Mouse (Mus musculus) heart, embryonic 16.5 days (tissue): ENCODE results near the gene Kiss1. TPM values are rescaled to one million over a fixed set of nuclear protein-coding genes. Genes with fewer than 3 reads are reported as not detected.

ENCODE experiments used
- ATAC-seq: fragments of 200-750 bp; cut with Nextera tagmentation; replicated peaks from 2 replicates; pipeline ENCODE4 v1.8.0; 2017; ENCODE audit warnings: moderate number of reproducible peaks; ENCODE audit not compliant: insufficient read depth, low FRiP score; ENCODE audit errors: extremely low read depth
- H3K27ac ChIP-seq: fragments of 300-500 bp; sonication (generic); 2 replicates; pipeline ENCODE4 v1.5.1; 2014; ENCODE audit warnings: mild to moderate bottlenecking, low read length, control low read depth, moderate library complexity
- H3K27me3 ChIP-seq: fragments of 300-500 bp; sonication (generic); 2 replicates; pipeline ENCODE4 v1.6.1; 2014; ENCODE audit warnings: low read length, mixed read lengths; ENCODE audit not compliant: control insufficient read depth, insufficient read depth
- H3K36me3 ChIP-seq: fragments of 300-500 bp; sonication (generic); 2 replicates; pipeline ENCODE4 v1.6.1; 2014; ENCODE audit not compliant: control insufficient read depth, insufficient read depth
- H3K4me1 ChIP-seq: fragments of 300-500 bp; sonication (generic); 2 replicates; pipeline ENCODE4 v1.6.1; 2014; ENCODE audit warnings: low read length, mixed read lengths; ENCODE audit not compliant: control insufficient read depth, insufficient read depth
- H3K4me2 ChIP-seq: fragments of 300-500 bp; sonication (generic); 2 replicates; pipeline ENCODE4 v1.6.1; 2014; ENCODE audit warnings: low read depth, mild to moderate bottlenecking, control low read depth, low read length
- H3K4me3 ChIP-seq: fragments of 300-500 bp; sonication (generic); 2 replicates; pipeline ENCODE4 v1.5.1; 2014; ENCODE audit warnings: mild to moderate bottlenecking, control low read depth, low read length
- H3K9ac ChIP-seq: fragments of 300-500 bp; sonication (generic); 2 replicates; pipeline ENCODE4 v1.6.1; 2014; ENCODE audit warnings: low read length, control low read depth
- H3K9me3 ChIP-seq: fragments of 300-500 bp; sonication (generic); replicated peaks from 2 replicates; pipeline ENCODE4 v1.6.1; 2016; ENCODE audit warnings: low read length; ENCODE audit not compliant: control insufficient read depth
- WGBS: fragments of 180-500 bp; shearing (Covaris S2); extraction: QIAGEN DNeasy Blood & Tissue Kit; methylation state at CpG from one replicate; pipeline ENCODE4 v1.1.7; 2014; 5-methylcytosine and 5-hydroxymethylcytosine counted together
- polyA plus RNA-seq: library from polyadenylated mRNA; unstranded; fragments of >200 nt; fragmentation: Nextera tagmentation; extraction: Ambion mirVana; gene quantifications from 2 replicates; pipeline ENCODE4 v1.2.1, GENCODE M21; 2015

Gene Kiss1
- polyA plus RNA-seq, 1 experiment from 2014 or later = not detected

DNA sequence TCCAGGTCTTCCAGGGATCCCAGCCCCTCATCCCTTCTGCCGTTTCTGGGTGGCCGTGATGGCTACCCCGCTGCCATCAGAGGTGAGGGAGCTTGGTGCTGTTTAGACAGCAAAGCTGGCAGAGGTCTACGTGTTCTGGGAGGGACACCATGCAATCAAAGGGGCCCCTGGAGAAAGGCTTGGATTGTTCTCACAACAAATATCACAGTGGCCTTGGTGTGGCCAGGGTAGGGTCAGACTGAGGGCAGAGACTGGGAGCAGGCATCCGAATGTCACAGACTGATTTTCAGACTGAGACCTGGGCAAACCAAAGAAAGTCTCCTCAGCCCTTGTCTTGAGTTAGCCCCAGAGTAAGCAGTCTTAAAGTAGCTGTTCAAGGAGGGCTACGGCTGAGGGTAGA, 49.8 kb downstream of the Kiss1 start:
- no peak for ATAC-seq
- 71% methylated on average over 6 of the region's 6 CpGs for WGBS
- Histone ChIP-seq H3K4me2 (no peak overlapping the region), H3K36me3 (no peaks in the 10 kb centered on the region), H3K9ac (no peak overlapping the region), H3K27ac (no peak overlapping the region), H3K4me1 (0 out of 2 replicates have a peak, but pooled peaks cover 2% of the 10 kb centered on the region), H3K9me3 (no peaks in the 10 kb centered on the region), H3K27me3 (no peaks in the 10 kb centered on the region), H3K4me3 (no peak overlapping the region)

DNA sequence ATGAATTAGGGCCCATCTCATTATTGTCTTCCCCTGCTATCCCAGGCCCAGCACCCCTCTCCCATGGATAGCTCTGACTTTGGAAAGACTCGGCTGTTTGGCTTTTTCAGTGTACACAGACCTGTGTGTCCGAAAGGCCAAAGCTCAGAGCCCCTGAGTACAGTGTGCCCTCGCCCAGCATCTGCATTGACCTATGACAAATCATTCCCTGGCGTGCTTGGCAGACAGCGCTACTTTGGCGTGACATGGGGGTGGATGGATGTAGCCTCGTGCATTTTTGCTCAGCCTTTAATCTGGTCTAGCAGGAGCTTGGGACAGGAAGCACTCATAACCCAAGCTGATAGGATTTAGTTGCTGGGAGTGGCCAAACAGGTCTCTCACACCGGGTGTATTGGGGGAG, 50.4 kb downstream of the Kiss1 start:
- H3K9ac ChIP-seq = no peak overlapping the region
- H3K4me1 ChIP-seq = 0 out of 2 replicates have a peak, but pooled peaks cover 2% of the 10 kb centered on the region
- H3K4me3 ChIP-seq = no peak overlapping the region
- H3K36me3 ChIP-seq = no peaks in the 10 kb centered on the region
- H3K9me3 ChIP-seq = no peaks in the 10 kb centered on the region
- no peak overlapping the region for H3K4me2 ChIP-seq
- no peaks in the 10 kb centered on the region for H3K27me3 ChIP-seq
- WGBS = 58% methylated on average over 8 of the region's 8 CpGs
- no peak for ATAC-seq
- no peak overlapping the region for H3K27ac ChIP-seq

DNA sequence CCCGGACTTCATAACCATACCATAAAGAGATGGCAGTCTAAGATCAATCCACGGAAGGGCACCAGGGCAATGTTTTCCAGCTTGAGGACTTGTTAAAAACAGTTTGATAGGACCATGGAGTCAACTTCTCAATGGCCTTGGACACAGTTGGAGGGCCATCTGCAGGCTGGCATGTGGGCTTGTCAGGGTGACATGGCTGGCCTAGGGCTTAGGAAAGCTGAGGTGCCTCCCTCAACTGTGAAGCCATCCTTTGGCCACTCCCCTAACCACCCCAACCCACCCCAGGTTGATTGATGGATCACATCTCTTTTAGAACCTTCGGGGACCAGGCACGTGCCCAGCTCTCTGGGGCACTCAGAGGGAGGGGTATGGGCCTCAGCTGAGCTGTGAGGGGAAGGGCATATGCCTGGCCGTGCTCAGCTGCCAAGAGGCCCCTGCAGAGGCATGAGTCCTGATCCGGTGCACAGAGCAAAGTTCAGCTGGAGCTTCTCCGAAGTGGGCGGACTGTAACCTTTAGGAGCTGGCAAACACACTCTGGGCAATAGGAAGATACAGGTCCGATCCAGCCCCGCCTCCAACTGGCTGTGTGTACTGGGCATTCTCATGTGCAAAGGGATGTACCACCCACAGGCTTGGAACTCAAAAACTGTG, 54.1 kb downstream of the Kiss1 start:
- H3K9ac ChIP-seq = no peak overlapping the region

DNA sequence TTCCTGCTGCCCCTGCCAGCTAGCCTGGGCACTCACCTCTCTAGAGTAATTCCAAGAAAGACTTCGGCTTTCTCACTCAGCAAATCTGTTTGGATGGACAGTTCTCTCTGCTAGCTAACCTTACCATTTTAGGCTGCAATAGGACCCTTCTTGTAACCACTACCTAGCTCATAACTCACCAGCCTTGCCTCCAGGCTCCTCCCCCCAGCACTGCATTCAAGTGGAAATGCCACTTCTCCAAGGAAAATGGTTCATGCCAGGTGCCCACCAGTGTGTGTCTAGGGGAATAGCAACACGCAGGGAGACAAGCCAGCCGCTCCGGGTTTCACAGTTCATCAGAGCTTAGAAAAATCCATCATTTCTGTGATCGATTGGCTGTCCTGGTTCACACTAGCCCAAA, 55.9 kb downstream of the Kiss1 start:
- H3K27me3 ChIP-seq = no peaks in the 10 kb centered on the region
- ATAC-seq = no peak
- no peak overlapping the region for H3K4me2 ChIP-seq
- H3K36me3 ChIP-seq = no peaks in the 10 kb centered on the region
- 79% methylated on average over 5 of the region's 5 CpGs for WGBS
- no peak overlapping the region for H3K9ac ChIP-seq
- no peaks in the 10 kb centered on the region for H3K9me3 ChIP-seq
- H3K4me1 ChIP-seq = peaks cover 7% of the 10 kb centered on the region
- H3K4me3 ChIP-seq = no peak overlapping the region
- H3K27ac ChIP-seq = no peak overlapping the region

More for the DNA sequence above, 54.1 kb downstream of the Kiss1 start:
- WGBS = 67% methylated on average over 10 of the region's 10 CpGs
- Histone ChIP-seq H3K27me3 (no peaks in the 10 kb centered on the region), H3K4me2 (no peak overlapping the region), H3K36me3 (no peaks in the 10 kb centered on the region), H3K4me3 (no peak overlapping the region), H3K9me3 (no peaks in the 10 kb centered on the region), H3K4me1 (peaks cover 7% of the 10 kb centered on the region), H3K27ac (no peak overlapping the region)
- ATAC-seq = no peak

Other genes with a start within 250 kb of the Kiss1 start
- 22.3 and 25.1 TPM in 2 replicates for gene Ppp1r15b, start 190.7 kb upstream of the Kiss1 start, polyA plus RNA-seq
- gene Plekha6, start 157.7 kb upstream of the Kiss1 start, polyA plus RNA-seq = 12.3 and 14.0 TPM in 2 replicates
- 0.17 TPM in 1 of 2 replicates, not detected in the other for gene Golt1a, start 12.1 kb upstream of the Kiss1 start, polyA plus RNA-seq
- gene Ren1, start 28.6 kb downstream of the Kiss1 start, polyA plus RNA-seq = 0.75 and 1.2 TPM in 2 replicates
- 1.7 and 2.1 TPM in 2 replicates for gene Etnk2, start 41.7 kb downstream of the Kiss1 start, polyA plus RNA-seq
- gene Sox13, start 102.5 kb downstream of the Kiss1 start, polyA plus RNA-seq = 4.3 and 5.8 TPM in 2 replicates